Mouse (Mus musculus) brain, embryonic 14.5 days (tissue): ENCODE measurements around the gene Casp7.

Source experiments
- CTCF ChIP-seq: fragments of 200-500 bp; IDR thresholded peaks from 2 replicates; pipeline ENCODE4 v1.5.1; 2012; ENCODE audit warnings: inconsistent platforms, mild to moderate bottlenecking, moderate library complexity, borderline replicate concordance; ENCODE audit not compliant: insufficient read depth, insufficient read length; ENCODE audit errors: extremely low read depth
- POLR2A ChIP-seq: fragments of 200-500 bp; IDR thresholded peaks from 2 replicates; pipeline ENCODE4 v1.6.1; 2012; ENCODE audit warnings: mild to moderate bottlenecking, inconsistent platforms, borderline replicate concordance; ENCODE audit not compliant: poor library complexity, insufficient read depth, insufficient read length, severe bottlenecking; ENCODE audit errors: extremely low read depth

DNA sequence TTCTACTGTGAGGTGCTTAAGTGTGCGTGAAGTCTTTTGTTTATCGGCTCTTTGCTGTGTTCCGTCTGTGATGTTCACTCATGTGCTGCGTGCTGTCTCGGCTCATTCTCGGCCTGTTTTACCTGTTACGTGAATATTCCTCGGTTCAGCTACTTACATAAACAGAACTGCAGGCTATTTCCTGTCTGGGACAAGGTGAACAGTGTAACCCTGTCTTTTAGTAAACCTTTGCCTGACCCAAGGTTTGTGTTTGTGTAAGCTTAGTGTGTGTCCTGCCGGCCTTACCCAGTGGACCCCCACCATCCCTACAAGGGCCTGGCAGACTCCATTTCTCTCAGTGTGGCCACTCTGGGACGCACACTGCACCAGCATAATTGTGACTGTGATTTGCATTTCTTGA, 35.8 kb downstream of the Casp7 start:
- TF ChIP-seq CTCF (no peak), POLR2A (no peak)
